Mouse (Mus musculus) liver, embryonic 11.5 days (tissue): ENCODE measurements around the gene Ncbp1. TPM values are rescaled to one million over a fixed set of nuclear protein-coding genes. Genes with fewer than 3 reads are reported as not detected.
"Not testable (repeated sequence)": the region's sequence is repeated elsewhere in the genome, so short reads cannot be mapped to it uniquely, and the experiment has no call there.

Source experiments
- ATAC-seq: fragments of 200-750 bp; cut with Nextera tagmentation; replicated peaks from 2 replicates; pipeline ENCODE4 v1.8.0; 2017; ENCODE audit warnings: moderate number of reproducible peaks, mild to moderate bottlenecking, moderate TSS enrichment, moderate library complexity; ENCODE audit not compliant: low FRiP score
- DNase-seq: peaks from one replicate; pipeline ENCODE4 v3.0.0-alpha.2; 2017; ENCODE audit warnings: low spot score
- H3K27ac ChIP-seq: fragments of 300-500 bp; sonication (generic); 2 replicates; pipeline ENCODE4 v1.5.1; 2014; ENCODE audit warnings: mild to moderate bottlenecking, low read depth, low read length, control low read depth
- H3K27me3 ChIP-seq: fragments of 300-500 bp; sonication (generic); replicated peaks from 2 replicates; pipeline ENCODE4 v1.6.1; 2014; ENCODE audit warnings: low read length, mixed read lengths; ENCODE audit not compliant: control insufficient read depth, insufficient read depth
- H3K36me3 ChIP-seq: fragments of 300-500 bp; sonication (generic); 2 replicates; pipeline ENCODE4 v1.6.1; 2014; ENCODE audit warnings: mild to moderate bottlenecking, low read length, moderate library complexity, mixed read lengths; ENCODE audit not compliant: control insufficient read depth, insufficient read depth
- H3K4me1 ChIP-seq: fragments of 300-500 bp; sonication (generic); replicated peaks from 2 replicates; pipeline ENCODE4 v1.6.1; 2014; ENCODE audit warnings: low read length, mixed read lengths; ENCODE audit not compliant: control insufficient read depth, insufficient read depth
- H3K4me2 ChIP-seq: fragments of 300-500 bp; sonication (generic); 2 replicates; pipeline ENCODE4 v1.6.1; 2014; ENCODE audit warnings: mild to moderate bottlenecking, control low read depth, moderate library complexity
- H3K4me3 ChIP-seq: fragments of 300-500 bp; sonication (generic); 2 replicates; pipeline ENCODE4 v1.5.1; 2014; ENCODE audit warnings: low read depth, low read length, control low read depth
- H3K9ac ChIP-seq: fragments of 300-500 bp; sonication (generic); 2 replicates; pipeline ENCODE4 v1.6.1; 2014; ENCODE audit warnings: low read depth, low read length, control low read depth
- H3K9me3 ChIP-seq: fragments of 300-500 bp; sonication (generic); 2 replicates; pipeline ENCODE4 v1.6.1; 2016; ENCODE audit warnings: low read length, inconsistent platforms, mixed read lengths; ENCODE audit not compliant: control insufficient read depth
- WGBS: fragments of 180-500 bp; shearing (Covaris S2); extraction: QIAGEN DNeasy Blood & Tissue Kit; methylation state at CpG from one replicate; pipeline ENCODE4 v1.1.7; 2014; 5-methylcytosine and 5-hydroxymethylcytosine counted together
- polyA plus RNA-seq: library from polyadenylated mRNA; unstranded; fragments of >200 nt; fragmentation: Nextera tagmentation; extraction: Ambion mirVana; gene quantifications from 2 replicates; pipeline ENCODE4 v1.2.1, GENCODE M21; 2014

The Ncbp1 gene
- polyA plus RNA-seq, 1 experiment from 2014 or later = 97.9 TPM

DNA sequence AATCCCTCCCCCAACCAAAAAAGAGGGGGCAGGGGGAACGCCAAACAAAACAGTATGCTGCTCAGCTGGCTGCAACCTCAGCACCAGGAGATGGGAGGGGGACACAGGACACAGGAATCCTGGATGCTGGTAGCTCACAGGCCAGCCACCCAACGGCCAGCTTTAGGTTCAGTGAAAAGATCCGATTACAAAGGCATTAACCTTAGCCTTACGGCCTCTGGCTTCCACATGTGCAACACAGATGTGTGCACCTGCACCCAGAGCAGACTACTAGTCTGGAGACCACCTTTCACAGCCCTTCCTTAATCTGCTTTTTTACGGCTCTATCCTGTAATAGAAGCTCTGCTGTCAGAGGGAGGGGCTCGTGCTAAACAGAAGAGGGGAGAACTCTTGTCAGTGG, 42.8 kb downstream of the Ncbp1 start:
- no peaks in the 10 kb centered on the region for H3K9me3 ChIP-seq
- H3K36me3 ChIP-seq = peaks cover 14% of the 10 kb centered on the region; the same call in 1 of the 2 replicates
- H3K9ac ChIP-seq = no peak overlapping the region
- no peak overlapping the region for H3K4me3 ChIP-seq
- no peak for ATAC-seq
- H3K27ac ChIP-seq = no peak overlapping the region
- no peaks in the 10 kb centered on the region for H3K4me1 ChIP-seq
- DNase-seq = no peak
- H3K27me3 ChIP-seq = no peaks in the 10 kb centered on the region
- no peak overlapping the region for H3K4me2 ChIP-seq
- WGBS = 75% methylated on average over 6 of the region's 6 CpGs

DNA sequence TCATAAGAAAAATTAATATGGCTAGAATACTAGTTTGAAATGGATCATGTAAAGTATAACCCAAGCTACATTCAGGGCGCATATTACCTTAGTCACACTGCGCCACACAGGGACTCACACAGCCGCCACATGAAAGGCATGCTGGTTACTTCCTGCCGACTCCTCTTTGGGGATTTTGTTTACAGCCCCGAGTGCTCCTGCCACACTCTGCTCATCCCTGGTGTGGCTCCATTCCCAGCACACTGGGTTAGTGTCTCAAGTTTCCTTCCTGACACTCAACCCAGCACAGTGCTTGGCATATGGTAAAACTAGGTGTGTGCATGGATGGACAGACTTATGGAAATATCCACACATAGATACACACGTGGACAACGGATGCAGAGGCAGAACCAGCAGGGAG, 43.8 kb downstream of the Ncbp1 start:
- H3K9me3 ChIP-seq = no peaks in the 10 kb centered on the region
- no peaks in the 10 kb centered on the region for H3K4me1 ChIP-seq
- H3K4me2 ChIP-seq = no peak overlapping the region
- 89% methylated on average over 7 of the region's 7 CpGs for WGBS
- H3K4me3 ChIP-seq = no peak overlapping the region
- no peaks in the 10 kb centered on the region for H3K27me3 ChIP-seq
- H3K9ac ChIP-seq = no peak overlapping the region
- ATAC-seq (no peak), DNase-seq (no peak)
- peaks cover 10% of the 10 kb centered on the region; the same call in 1 of the 2 replicates for H3K36me3 ChIP-seq
- no peak overlapping the region for H3K27ac ChIP-seq

- DNase-seq (no peak), ATAC-seq (no peak)
- Histone ChIP-seq H3K27ac (no peak overlapping the region), H3K4me3 (no peak overlapping the region), H3K4me2 (no peak overlapping the region), H3K9ac (no peak overlapping the region), H3K4me1 (no peaks in the 10 kb centered on the region), H3K27me3 (no peaks in the 10 kb centered on the region), H3K9me3 (no peaks in the 10 kb centered on the region), H3K36me3 (peaks cover 8% of the 10 kb centered on the region; the same call in 1 of the 2 replicates)
- WGBS = 82% methylated on average over 8 of the region's 8 CpGs
Observed at GRCm38 (mm10) chr4:46185423-46185822, 47.0 kb downstream of the Ncbp1 start.

DNA sequence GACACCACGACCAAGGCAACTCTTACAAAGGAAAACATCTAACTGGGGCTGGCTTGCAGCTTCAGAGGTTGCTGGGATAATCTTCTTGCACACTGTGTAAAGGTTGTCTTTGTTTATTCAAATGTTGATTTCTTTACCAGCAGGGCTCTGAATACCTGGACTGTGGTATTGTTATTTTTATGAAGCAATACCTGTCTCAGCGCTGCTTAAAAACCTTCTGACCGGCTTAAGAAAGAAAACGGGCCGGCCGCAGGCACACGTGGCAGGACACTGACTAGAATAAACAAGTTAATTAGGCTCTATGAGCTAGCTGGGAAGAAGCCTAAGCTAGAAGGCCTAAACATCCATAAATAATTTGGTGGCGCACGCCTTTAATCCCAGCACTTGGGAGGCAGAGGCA, 47.5 kb downstream of the Ncbp1 start:
- no peak for DNase-seq
- no peak for ATAC-seq
- 80% methylated on average over 9 of the region's 9 CpGs for WGBS

GRCm38 (mm10) chr4:46186466-46186865, 48.1 kb downstream of the Ncbp1 start:
- peaks cover 8% of the 10 kb centered on the region; the same call in 1 of the 2 replicates for H3K36me3 ChIP-seq

More for the DNA sequence above, 47.5 kb downstream of the Ncbp1 start:
- Histone ChIP-seq H3K27ac (no peak overlapping the region), H3K9ac (no peak overlapping the region), H3K36me3 (peaks cover 8% of the 10 kb centered on the region; the same call in 1 of the 2 replicates), H3K4me3 (no peak overlapping the region), H3K9me3 (no peaks in the 10 kb centered on the region), H3K4me2 (no peak overlapping the region), H3K27me3 (no peaks in the 10 kb centered on the region), H3K4me1 (no peaks in the 10 kb centered on the region)

GRCm38 (mm10) chr4:46192011-46192410, 53.6 kb downstream of the Ncbp1 start:
- H3K36me3 ChIP-seq, H3K27ac ChIP-seq, H3K9ac ChIP-seq, H3K27me3 ChIP-seq, H3K9me3 ChIP-seq, H3K4me1 ChIP-seq, H3K4me3 ChIP-seq, DNase-seq, ATAC-seq, H3K4me2 ChIP-seq: not testable (repeated sequence)

More at GRCm38 (mm10) chr4:46186466-46186865, 48.1 kb downstream of the Ncbp1 start:
- Histone ChIP-seq H3K4me3 (no peak overlapping the region), H3K9me3 (no peaks in the 10 kb centered on the region), H3K4me2 (no peak overlapping the region), H3K27me3 (no peaks in the 10 kb centered on the region), H3K27ac (no peak overlapping the region), H3K4me1 (no peaks in the 10 kb centered on the region), H3K9ac (no peak overlapping the region)
- WGBS = 73% methylated on average over 3 of the region's 3 CpGs
- DNase-seq (no peak), ATAC-seq (no peak)

DNA sequence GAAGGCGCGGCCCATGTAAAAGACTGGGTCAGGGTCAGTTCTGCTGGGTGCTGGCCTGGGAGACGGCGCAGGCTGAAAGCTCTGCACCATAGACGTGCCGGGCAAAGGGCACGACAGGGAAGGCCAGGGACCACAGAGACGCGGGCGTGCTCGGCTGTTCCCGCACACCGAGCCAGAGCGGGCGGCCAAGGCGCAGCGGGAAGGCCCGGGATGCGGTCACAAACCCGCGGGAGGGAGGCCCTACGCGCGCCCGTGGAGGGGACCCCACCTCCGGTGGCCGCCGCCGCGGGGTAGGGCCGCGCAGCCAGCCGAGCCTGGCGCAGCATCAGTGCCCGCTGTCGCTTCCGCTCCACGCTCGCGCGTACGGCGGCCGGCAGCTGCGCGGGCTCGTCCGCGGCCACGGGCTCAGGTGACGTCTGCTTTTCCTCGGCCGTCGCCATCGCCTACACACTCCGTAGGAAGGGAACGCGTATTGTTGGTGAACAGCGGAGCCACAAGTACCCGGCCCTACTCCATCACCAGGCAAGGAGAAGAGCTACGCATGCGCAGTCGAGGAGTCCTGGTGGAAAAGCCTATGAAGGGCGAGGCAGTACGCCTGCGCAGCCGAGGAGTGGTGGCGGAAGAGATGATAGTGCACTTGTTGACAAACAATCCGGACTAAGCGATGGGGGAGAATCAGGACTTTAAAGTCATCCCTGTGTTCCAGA, 57.5 kb downstream of the Ncbp1 start, which contains the start of gene Xpa:
Xpa (minus strand) TSS at position 531 of the 707 bp plus-strand sequence.
- peak within 1 kb of the TSS; percentile 33; the same call in 1 of the 2 replicates for H3K27ac ChIP-seq
- peaks cover 8% of the 10 kb centered on the region for H3K27me3 ChIP-seq
- WGBS = under 1% methylated on average over 70 of the region's 70 CpGs
- H3K4me1 ChIP-seq = peaks cover 7% of the 10 kb centered on the region; the same call in 1 of the 2 replicates
- no peaks in the 10 kb centered on the region for H3K9me3 ChIP-seq
- H3K4me2 ChIP-seq = peak within 1 kb of the TSS; percentile 89
- ATAC-seq (peak; percentile 93), DNase-seq (peak; percentile 90)
- H3K4me3 ChIP-seq = peak within 1 kb of the TSS; percentile 83
- H3K9ac ChIP-seq = peak within 1 kb of the TSS; percentile 77
- no peaks in the 10 kb centered on the region; the same call in 1 of the 2 replicates for H3K36me3 ChIP-seq

DNA sequence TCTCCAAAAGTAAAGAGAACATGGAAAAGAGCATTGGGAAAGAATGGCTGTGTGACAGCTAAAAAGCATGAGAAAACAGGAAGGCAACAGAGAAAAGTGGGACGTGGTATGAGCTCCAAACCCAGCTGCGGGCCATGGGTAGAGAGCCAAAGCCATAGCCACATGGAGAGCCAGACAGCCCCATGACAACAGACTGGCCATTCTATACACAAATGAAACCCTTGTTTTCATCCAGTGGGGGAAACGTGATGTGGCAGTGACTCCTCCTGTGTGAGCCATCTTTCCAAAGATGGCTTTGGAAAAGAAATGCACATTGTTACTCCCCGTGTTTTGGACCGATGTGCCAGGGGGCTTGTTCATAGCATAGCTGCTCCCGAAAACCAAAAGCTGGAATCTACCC, 58.1 kb downstream of the Ncbp1 start:
- peaks cover 8% of the 10 kb centered on the region for H3K27me3 ChIP-seq
- no peaks in the 10 kb centered on the region for H3K9me3 ChIP-seq
- no peaks in the 10 kb centered on the region; the same call in 1 of the 2 replicates for H3K36me3 ChIP-seq
- H3K4me1 ChIP-seq = peaks cover 7% of the 10 kb centered on the region; the same call in 1 of the 2 replicates
- 0 out of 2 replicates have a peak overlapping the region, but pooled peaks have one; percentile 5 for H3K27ac ChIP-seq
- H3K4me2 ChIP-seq = peak overlapping the region; percentile 89
- no peak for DNase-seq
- no peak for ATAC-seq
- 50% methylated on average over 6 of the region's 6 CpGs for WGBS
- peak overlapping the region; percentile 63 for H3K9ac ChIP-seq
- peak overlapping the region; percentile 83 for H3K4me3 ChIP-seq

- no peaks in the 10 kb centered on the region for H3K9me3 ChIP-seq
- no peak overlapping the region for H3K27ac ChIP-seq
- H3K4me1 ChIP-seq = peaks cover 7% of the 10 kb centered on the region
- DNase-seq (no peak), ATAC-seq (no peak)
- 67% methylated on average over 5 of the region's 5 CpGs for WGBS
- no peak overlapping the region for H3K4me2 ChIP-seq
- H3K27me3 ChIP-seq = peaks cover 15% of the 10 kb centered on the region
- no peaks in the 10 kb centered on the region for H3K36me3 ChIP-seq
- no peak overlapping the region for H3K9ac ChIP-seq
- H3K4me3 ChIP-seq = no peak overlapping the region
Observed at GRCm38 (mm10) chr4:46198064-46198463, 59.7 kb downstream of the Ncbp1 start.
